Mouse (Mus musculus) testis, adult 2 months (tissue): Measurements from ENCODE around the gene Rmnd5a.
"Not testable (repeated sequence)": the region's sequence is repeated elsewhere in the genome, so short reads cannot be mapped to it uniquely, and the experiment has no call there.

Source experiments
- CTCF ChIP-seq: fragments of 200-500 bp; IDR thresholded peaks from 2 replicates; pipeline ENCODE4 v1.5.1; 2012; ENCODE audit warnings: low read depth, mild to moderate bottlenecking, inconsistent platforms, low read length, moderate library complexity; ENCODE audit not compliant: control insufficient read depth, insufficient read depth, insufficient replicate concordance
- POLR2A ChIP-seq: fragments of 200-500 bp; IDR thresholded peaks from 2 replicates; pipeline ENCODE4 v1.6.1; 2012; ENCODE audit warnings: low read depth, mild to moderate bottlenecking, inconsistent platforms, low read length, moderate library complexity; ENCODE audit not compliant: control insufficient read depth

GRCm38 (mm10) chr6:71479588-71479987 lies 39.2 kb upstream of the Rmnd5a start:
- TF ChIP-seq CTCF, POLR2A: not testable (repeated sequence)
